Mouse (Mus musculus) ovary, adult 18-20 months (tissue): ENCODE measurements around the gene BC100530.
"Not testable (repeated sequence)": the region's sequence is repeated elsewhere in the genome, so short reads cannot be mapped to it uniquely, and the experiment has no call there.

Source experiments
- DNase-seq: peaks from one replicate; pipeline ENCODE4 v3.0.0; 2022; ENCODE audit warnings: low spot score, mixed read lengths

The BC100530 gene

DNA sequence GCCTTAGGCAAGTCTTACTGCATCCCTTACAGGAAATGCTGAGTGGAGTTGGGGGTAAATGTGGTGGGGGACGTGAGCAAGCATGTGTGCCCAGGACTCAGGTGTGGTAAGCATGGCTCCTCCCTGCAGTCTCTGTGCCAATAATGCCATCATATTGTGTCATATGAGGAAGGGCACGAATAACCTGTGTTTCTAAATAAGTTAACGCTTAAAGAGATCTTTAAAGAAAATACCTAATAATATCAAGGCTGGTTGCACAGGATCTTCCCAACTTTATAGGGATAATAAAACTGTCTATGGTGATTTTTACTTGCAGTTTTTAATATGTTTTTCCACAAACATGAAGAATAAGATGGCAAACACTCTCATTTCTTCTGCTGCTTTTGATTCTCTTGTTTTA lies at the start of gene BC100530:
Gene BC100530, minus strand, starts transcription at position 101 of the 400 bp plus-strand sequence.
- not testable (repeated sequence) for DNase-seq

DNA sequence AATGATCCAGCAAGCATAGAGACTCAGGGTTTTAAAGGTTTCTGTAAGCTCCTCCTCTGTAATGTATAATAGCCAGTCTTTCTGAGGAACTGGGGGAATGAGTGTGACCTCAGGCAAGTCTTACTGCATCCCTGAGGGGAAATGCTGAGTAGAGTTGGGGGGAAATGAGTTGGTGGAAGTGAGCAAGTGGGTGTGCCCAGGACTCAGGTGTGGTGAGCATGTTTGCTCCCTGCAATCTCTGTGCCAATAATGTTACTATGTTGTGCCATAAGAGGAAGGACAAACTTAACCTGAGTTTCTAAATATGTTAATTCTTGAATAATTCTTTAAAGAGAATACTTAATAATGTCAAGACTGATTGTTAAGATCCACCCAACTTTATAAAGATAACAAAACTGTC lies 40.8 kb upstream of the BC100530 start, which contains the start of gene Stfa2:
Gene Stfa2, minus strand, starts transcription at position 101 of the 400 bp plus-strand sequence.
- DNase-seq, result no peak

GRCm38 (mm10) chr16:36389060-36389459 lies 21.5 kb upstream of the BC100530 start:
- no peak for DNase-seq

DNA sequence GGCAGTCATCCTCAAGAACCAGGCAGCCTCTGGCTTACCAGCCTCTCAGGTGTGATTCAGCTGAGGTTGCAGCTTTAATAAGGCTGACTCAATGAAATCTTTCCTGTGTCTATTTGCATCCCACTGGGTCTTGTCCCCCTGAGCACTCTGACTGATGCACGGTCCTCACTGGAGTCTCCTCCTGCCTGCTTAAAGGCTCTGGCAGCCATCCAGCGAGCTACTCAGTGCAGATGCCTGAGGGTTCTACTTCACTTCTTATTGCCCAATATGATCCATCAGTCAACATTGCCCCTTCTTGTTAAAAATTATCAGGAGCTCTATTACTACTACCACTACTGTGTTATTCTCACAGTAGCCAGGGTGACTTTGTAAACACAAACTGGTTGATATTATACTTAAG lies 30.4 kb downstream of the BC100530 start:
- DNase-seq, result no peak

GRCm38 (mm10) chr16:36334232-36334631 lies 33.3 kb downstream of the BC100530 start, which contains the start of gene BC117090:
BC117090 (minus strand) TSS chr16:36334332.
- DNase-seq, result no peak

- no peak for DNase-seq
Measured at GRCm38 (mm10) chr16:36319286-36319685, 48.3 kb downstream of the BC100530 start.

DNA sequence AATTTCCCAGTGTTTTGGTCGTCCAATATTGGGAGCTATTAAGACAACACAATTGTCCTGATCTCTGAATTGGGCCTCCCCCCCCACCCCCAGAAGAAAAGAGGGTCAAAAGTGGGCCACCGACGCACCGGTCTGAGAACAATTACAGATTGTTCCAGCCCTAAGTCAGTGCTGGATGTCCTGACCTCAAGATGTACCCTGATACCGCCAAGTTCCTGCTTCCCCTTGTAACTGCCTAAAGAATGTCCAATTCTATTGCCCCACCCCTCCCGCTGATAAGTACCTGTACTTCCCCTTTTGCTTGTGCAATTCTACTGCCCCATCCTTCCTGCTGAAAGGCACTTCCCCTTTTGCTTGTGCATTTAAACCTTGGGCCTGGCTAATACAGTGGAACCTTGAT lies 51.4 kb downstream of the BC100530 start:
- DNase-seq, result not testable (repeated sequence)
